Mouse (Mus musculus): Measurements from ENCODE around the gene Pex6. TPM values are rescaled to one million over a fixed set of nuclear protein-coding genes. Genes with fewer than 3 reads are reported as not detected.

Pex6 gene
- total and polyA plus RNA-seq, 3 experiments: 23.0 to 31.2 TPM; not detected in 1

DNA sequence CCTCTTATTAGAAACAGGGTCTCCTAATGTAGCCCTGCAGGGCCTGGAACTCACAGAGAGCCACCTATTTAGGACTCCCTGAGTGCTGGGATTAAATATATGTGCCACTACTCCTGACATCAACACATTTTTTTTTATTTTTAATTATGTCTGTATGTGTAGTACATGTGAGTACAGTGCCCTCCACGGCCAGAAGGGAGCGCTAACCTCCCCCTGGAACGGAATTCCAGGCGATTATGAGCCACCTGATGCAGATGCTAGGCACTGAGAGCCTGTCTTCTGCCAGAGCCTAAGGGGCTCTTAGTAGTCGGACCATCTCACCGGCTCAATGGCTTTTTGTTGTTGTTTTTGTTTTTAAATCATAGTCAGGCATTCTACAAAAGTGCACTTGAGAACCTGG, 16.8 kb downstream of the Pex6 start (continued):
- TF ChIP-seq UBTF (IDR thresholded peaks at IDR 0.05; ENCODE audit: borderline replicate concordance, insufficient read depth, low read depth, low read length) (no peak), MAX (IDR thresholded peaks at IDR 0.05; ENCODE audit: low read length) (no peak), ZC3H11A (IDR thresholded peaks at IDR 0.05; ENCODE audit: low read depth, low read length) (no peak)

DNA sequence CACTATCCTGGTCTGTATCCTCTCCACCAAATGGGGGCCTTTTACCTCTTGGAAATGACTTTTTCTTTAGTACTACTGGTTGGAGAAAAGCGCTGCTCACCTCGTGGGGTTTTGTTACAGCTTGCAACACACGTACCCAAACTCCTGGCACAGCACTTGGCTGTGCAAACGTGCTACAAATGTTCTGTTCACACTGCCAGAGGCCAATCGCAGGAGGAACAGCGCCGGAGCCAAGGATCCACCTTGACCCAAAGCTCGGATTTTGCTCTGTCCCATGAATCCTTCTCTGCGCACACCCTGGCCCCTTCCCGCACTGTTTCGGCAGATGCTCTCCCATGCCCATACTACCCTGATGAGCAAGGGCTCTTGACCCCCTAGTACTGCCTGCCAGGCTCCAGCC, 17.2 kb downstream of the Pex6 start:
- no peak overlapping the region for H3K4me3 ChIP-seq (ENCODE audit: control insufficient read depth in 1 of 2, insufficient read depth in 1 of 2, low read depth in 2 of 2, low read length in 2 of 2)
- TF ChIP-seq RAD21 (IDR thresholded peaks at IDR 0.05; ENCODE audit: low read depth, low read length) (no peak), ETS1 (IDR thresholded peaks at IDR 0.05; ENCODE audit: low read depth, low read length) (no peak), POLR2A (IDR thresholded peaks at IDR 0.05; ENCODE audit: control insufficient read depth in 1 of 2, insufficient read depth in 1 of 2, low read depth in 1 of 2, low read length in 2 of 2, poor library complexity in 1 of 2) (no peak), NRF1 (IDR thresholded peaks at IDR 0.05; ENCODE audit: insufficient read depth, low read depth, low read length, poor library complexity, severe bottlenecking) (no peak), GABPA (IDR thresholded peaks at IDR 0.05; ENCODE audit: low read depth, low read length) (no peak), ZMIZ1 (IDR thresholded peaks at IDR 0.05; ENCODE audit: low read depth, low read length) (no peak), ELF1 (IDR thresholded peaks at IDR 0.05; ENCODE audit: low read depth, low read length) (no peak), TBP (IDR thresholded peaks at IDR 0.05; ENCODE audit: low read depth, low read length) (no peak), POLR2AphosphoS5 (IDR thresholded peaks at IDR 0.05; ENCODE audit: borderline replicate concordance, low read depth, low read length) (no peak), USF1 (IDR thresholded peaks at IDR 0.05; ENCODE audit: low read depth, low read length) (no peak), SMC3 (IDR thresholded peaks at IDR 0.05; ENCODE audit: low read depth, low read length) (no peak)
- no peaks in the 10 kb centered on the region for H3K9me3 ChIP-seq (replicated peaks; ENCODE audit: insufficient read depth, low read length)
- H3K27ac ChIP-seq (ENCODE audit: control insufficient read depth, low read depth, low read length): no peak overlapping the region
- H3K4me1 ChIP-seq (ENCODE audit: control insufficient read depth in 1 of 2, insufficient read depth in 2 of 2, low read length in 2 of 2): no peaks in the 10 kb centered on the region
- no peaks in the 10 kb centered on the region for H3K79me2 ChIP-seq (ENCODE audit: control insufficient read depth, insufficient read depth, low read length, poor library complexity)
- no peak overlapping the region for H3K9ac ChIP-seq (ENCODE audit: control insufficient read depth, low read depth, low read length, poor library complexity, severe bottlenecking)
- no peaks in the 10 kb centered on the region for H3K36me3 ChIP-seq (ENCODE audit: control insufficient read depth in 1 of 2, insufficient read depth in 2 of 2, low read length in 2 of 2)
- no peak for DNase-seq (ENCODE audit: low read depth, low spot score)
- no peaks in the 10 kb centered on the region for H3K27me3 ChIP-seq (ENCODE audit: control insufficient read depth in 1 of 2, insufficient read depth in 2 of 2, low read length in 2 of 2)

DNA sequence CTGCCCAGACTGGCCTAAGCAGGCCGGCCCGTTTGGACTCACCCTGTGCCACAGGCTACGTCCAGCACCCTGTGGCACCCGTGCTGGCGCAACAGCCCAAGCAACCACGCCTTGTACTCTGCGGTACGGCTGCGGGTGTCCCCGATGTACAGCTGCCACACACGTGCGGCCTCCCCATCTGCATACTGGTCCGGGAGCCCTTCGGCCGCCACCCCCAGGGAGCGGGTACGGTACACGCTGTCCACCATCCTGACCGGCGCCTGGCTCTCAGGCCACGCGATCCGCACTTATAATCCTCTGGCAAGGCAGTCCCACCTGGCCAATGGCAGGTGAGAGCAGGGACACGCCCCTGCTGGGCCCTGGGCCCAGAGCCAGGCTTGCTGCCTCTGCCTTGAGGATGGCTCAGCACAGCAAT, 17.6 kb downstream of the Pex6 start, which contains the start of gene Gnmt:
TSS of gene Gnmt (minus strand) at position 265 of the 415 bp plus-strand sequence.
- H3K36me3 ChIP-seq (ENCODE audit: control insufficient read depth in 1 of 2, insufficient read depth in 2 of 2, low read length in 2 of 2): no peaks in the 10 kb centered on the region
- no peaks in the 10 kb centered on the region for H3K79me2 ChIP-seq (ENCODE audit: control insufficient read depth, insufficient read depth, low read length, poor library complexity)
- no peak within 1 kb of the TSS for H3K27ac ChIP-seq (ENCODE audit: control insufficient read depth, low read depth, low read length)
- TF ChIP-seq POLR2AphosphoS2 (IDR thresholded peaks at IDR 0.05; ENCODE audit: low read length): no peak
- TF ChIP-seq POLR2A (IDR thresholded peaks at IDR 0.05; ENCODE audit: control insufficient read depth in 1 of 2, insufficient read depth in 1 of 2, low read depth in 1 of 2, low read length in 2 of 2, poor library complexity in 1 of 2): 0 out of 4 replicates have a peak, but pooled peaks of 1 of the 2 experiments have one; percentile 23
- no peak within 1 kb of the TSS for H3K4me3 ChIP-seq (ENCODE audit: control insufficient read depth in 1 of 2, insufficient read depth in 1 of 2, low read depth in 2 of 2, low read length in 2 of 2)
- no peaks in the 10 kb centered on the region for H3K9me3 ChIP-seq (replicated peaks; ENCODE audit: insufficient read depth, low read length)
- no peak for DNase-seq (ENCODE audit: low read depth, low spot score)
- H3K9ac ChIP-seq (ENCODE audit: control insufficient read depth, low read depth, low read length, poor library complexity, severe bottlenecking): no peak within 1 kb of the TSS
- H3K4me1 ChIP-seq (ENCODE audit: control insufficient read depth in 1 of 2, insufficient read depth in 2 of 2, low read length in 2 of 2): no peaks in the 10 kb centered on the region
- H3K27me3 ChIP-seq (ENCODE audit: control insufficient read depth in 1 of 2, insufficient read depth in 2 of 2, low read length in 2 of 2): no peaks in the 10 kb centered on the region
